Mouse (Mus musculus) MEL (cell line): ENCODE measurements around the gene Olfr718-ps1.

Experiments
- CTCF ChIP-seq, 3 experiments: IDR thresholded peaks in 2 of 3; conservative IDR thresholded peaks in 1 of 3; 2 replicates each; pipeline ENCODE4 v1.5.1; 2011 to 2012; ENCODE audit warnings: low read length in 3 of 3, low read depth in 2 of 3, mild to moderate bottlenecking in 2 of 3, improper control_type of control experiment in 1 of 3, inconsistent platforms in 1 of 3, mixed read lengths in 1 of 3, moderate library complexity in 1 of 3; ENCODE audit not compliant: control insufficient read depth in 1 of 3, insufficient read depth in 1 of 3, poor library complexity in 1 of 3, severe bottlenecking in 1 of 3
- HCFC1 ChIP-seq: IDR thresholded peaks from 2 replicates; pipeline ENCODE4 v1.6.1; 2012; ENCODE audit warnings: low read depth, mild to moderate bottlenecking, inconsistent platforms, low read length, improper control_type of control experiment, moderate library complexity
- USF1 ChIP-seq: IDR thresholded peaks from 2 replicates; pipeline ENCODE4 v1.6.1; 2014; ENCODE audit warnings: low read depth, mild to moderate bottlenecking, inconsistent platforms, low read length, improper control_type of control experiment, moderate library complexity

DNA sequence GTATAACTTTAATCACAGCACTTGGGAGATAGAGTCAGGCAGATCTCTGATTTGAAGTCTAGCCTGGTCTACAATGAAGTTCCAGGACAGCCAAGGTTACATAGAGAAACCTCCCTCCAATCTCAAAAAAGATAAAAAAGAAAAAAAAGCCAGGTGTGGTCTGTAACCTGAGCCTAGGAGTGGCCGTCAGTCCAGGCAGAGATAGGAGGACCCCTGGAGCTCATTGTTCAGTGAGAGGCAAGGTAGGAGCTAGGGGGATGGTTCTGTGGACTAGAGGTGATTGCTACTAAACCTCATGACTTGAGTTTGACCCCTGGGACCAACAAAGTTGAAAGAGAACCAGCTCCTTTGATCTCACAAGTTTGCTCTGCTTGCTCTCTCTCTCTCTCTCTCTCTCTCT is 24.7 kb downstream of the Olfr718-ps1 start:
- TF ChIP-seq USF1: no peak
- TF ChIP-seq CTCF (IDR thresholded peaks at IDR 0.05 in 2 of 3, conservative IDR thresholded peaks at IDR 0.05 in 1 of 3; ENCODE audit: control insufficient read depth in 1 of 3, insufficient read depth in 1 of 3, low read depth in 2 of 3, low read length in 3 of 3, poor library complexity in 1 of 3, severe bottlenecking in 1 of 3): no peak
- TF ChIP-seq HCFC1: no peak
